Mouse (Mus musculus) heart, postnatal 14 days (tissue): ENCODE results near the gene Adra1d. TPM values are rescaled to one million over a fixed set of nuclear protein-coding genes. Genes with fewer than 3 reads are reported as not detected.

Source experiments
- DNase-seq, 2 experiments: peaks; one replicate each; pipeline ENCODE4 v3.0.0; 2021 to 2022
- intact Hi-C: fragments of 180-260 bp; cut with DNase I; formaldehyde crosslinking; loops from one replicate; pipeline ENCODE4 v1.15.1; 2025
- total RNA-seq, 2 experiments: library from RNA; stranded (reverse); gene quantifications; 2 replicates each; pipeline ENCODE4 v1.2.3; 2021

Adra1d gene
- total RNA-seq, 2 experiments from 2014 or later, result 4.1 to 4.6 TPM

DNA sequence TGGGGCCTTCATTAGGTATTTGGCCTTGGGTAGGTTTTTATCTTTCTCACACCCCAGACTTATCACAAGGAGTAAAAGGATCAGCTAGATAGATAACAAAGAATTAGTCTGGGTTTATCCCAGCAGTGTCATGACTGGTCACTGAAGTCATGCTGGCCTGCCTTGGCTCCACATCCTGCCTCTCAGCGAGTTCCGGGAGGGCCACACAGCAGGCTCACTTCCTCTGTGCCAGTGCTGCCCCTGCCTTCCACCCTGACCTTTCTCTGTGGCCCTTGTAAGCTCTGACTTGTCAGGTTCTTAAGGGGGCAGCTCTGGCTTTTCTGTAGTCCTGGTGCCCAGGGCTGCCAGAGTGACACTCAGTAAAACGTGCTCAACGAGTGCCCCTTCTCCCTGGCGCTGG is 59.5 kb downstream of the Adra1d start:
- DNase-seq, result no peak
- intact Hi-C loops, result no loop called here

- no peak for DNase-seq
- intact Hi-C loops, result no loop called here
Measured at GRCm38 (mm10) chr2:131501886-131502285, 60.2 kb downstream of the Adra1d start.

- DNase-seq, result no peak
- intact Hi-C loops, result no loop called here
Measured at GRCm38 (mm10) chr2:131499290-131499845, 62.7 kb downstream of the Adra1d start.

- DNase-seq, result peak; percentile 58 to 66
- intact Hi-C loops, result no loop called here
Measured at GRCm38 (mm10) chr2:131498219-131498618, 63.9 kb downstream of the Adra1d start.

DNA sequence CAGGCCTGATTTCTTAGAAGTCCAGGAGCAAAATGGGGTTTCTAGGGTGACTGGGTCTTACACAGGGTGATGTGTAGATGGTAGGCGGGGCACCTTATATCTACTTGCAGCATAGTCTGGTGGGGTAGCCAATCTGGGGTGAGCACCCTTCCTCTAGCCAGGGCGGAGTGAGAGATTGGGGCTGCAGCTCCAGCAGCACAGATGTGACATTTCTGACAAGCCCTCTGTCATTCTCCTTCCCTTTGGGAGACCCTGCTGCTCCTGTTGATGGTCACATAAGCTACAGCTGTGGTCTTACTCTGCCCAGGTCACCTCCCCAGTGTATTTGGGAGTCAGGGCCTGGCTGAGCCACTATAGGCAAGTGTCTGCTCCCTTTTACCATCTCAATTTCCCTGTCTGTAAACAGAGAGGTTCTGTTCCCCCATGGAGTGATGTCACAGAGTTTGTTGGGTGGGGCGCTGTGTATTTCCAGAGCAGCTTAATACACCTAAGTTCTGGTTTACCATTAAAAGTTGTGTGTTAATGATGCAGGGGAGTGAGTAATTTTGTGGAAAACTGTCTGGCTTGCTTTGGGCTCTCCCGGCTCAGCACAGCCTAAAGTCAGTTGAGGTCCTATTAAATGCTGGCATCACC is 64.7 kb downstream of the Adra1d start:
- intact Hi-C loops, result no loop called here
- no peak for DNase-seq

- intact Hi-C loops, result no loop called here
- no peak for DNase-seq
Measured at GRCm38 (mm10) chr2:131496125-131496820, 65.8 kb downstream of the Adra1d start.

Other genes starting within 250 kb of the Adra1d start
- gene Rnf24, start 209.4 kb downstream of the Adra1d start, total RNA-seq, result 1 to 10 TPM; 3.4 to 3.9 TPM
- gene Smox, start 70.8 kb downstream of the Adra1d start, total RNA-seq, result 10 to 100 TPM; 37.0 to 40.6 TPM